Mouse (Mus musculus) cortical plate, adult 2 months (tissue): ENCODE data around the gene Gata3.

Experiments
- CTCF ChIP-seq: fragments of 200-500 bp; IDR thresholded peaks from 2 replicates; pipeline ENCODE4 v1.5.1; 2011; ENCODE audit warnings: mild to moderate bottlenecking, control low read depth, low read length; ENCODE audit not compliant: insufficient read depth; ENCODE audit errors: extremely low read depth
- POLR2A ChIP-seq: fragments of 200-500 bp; IDR thresholded peaks from 2 replicates; pipeline ENCODE4 v1.6.1; 2011; ENCODE audit warnings: mild to moderate bottlenecking, low read length, control low read depth; ENCODE audit not compliant: insufficient read depth; ENCODE audit errors: extremely low read depth

DNA sequence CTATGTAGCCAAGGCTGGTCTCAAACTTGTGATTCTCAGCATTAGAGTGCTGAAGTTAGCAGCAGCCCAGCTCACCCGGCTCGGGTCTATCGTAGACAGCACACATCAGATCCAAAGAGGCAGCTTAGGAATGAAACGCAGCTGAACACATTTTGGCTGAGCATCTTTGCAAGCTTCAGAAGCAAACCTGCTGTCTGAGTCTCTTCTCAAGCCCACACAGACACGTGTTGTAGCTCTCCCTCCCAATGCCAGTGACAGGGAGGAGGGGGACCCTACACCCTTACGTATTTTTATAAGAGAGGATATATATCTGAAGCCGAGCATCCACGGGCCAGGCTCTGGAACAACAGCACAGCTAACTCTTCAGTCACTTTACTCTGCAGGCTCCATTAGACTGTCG is 27.8 kb upstream of the Gata3 start:
- TF ChIP-seq CTCF = no peak
- no peak for TF ChIP-seq POLR2A
